Mouse (Mus musculus) cerebellum, adult 18-20 months (tissue): ENCODE measurements at regions not wholly inside any gene's neighbourhood (a gene's known extent, or its start where the extent isn't known, plus 50 kb on each side); places are given as distances from the start of the nearest gene placed in this dataset.
A peak's percentile ranks its signal among the peaks of the same experiment; 100 is the strongest.

ENCODE experiments used
- DNase-seq, 2 experiments: peaks; one replicate each; pipeline ENCODE4 v3.0.0; 2021

DNA sequence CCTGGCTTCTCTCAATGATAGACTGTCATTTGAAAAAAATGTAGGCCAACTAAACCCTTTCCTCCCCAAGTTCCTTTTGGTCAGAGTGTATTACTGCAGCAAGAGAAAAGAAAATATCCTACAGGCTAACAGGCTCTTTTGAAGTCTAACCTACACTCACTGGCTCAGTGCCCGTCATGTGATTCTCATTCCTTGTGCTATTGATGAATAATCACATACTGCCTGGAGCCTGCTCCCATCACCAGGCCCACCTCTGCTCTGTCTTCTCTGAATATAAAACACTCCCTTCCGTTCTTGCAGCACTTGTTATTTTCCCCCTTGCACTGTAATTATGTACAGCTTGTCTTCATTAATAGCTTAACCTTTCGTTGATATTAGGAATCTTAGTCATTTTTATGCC, 809.7 kb downstream of the Dpp10 start:
- peak in 1 of 2 experiments; percentile 1 for DNase-seq

GRCm38 (mm10) chr1:123220932-123221331, 824.4 kb downstream of the Dpp10 start:
- no peak for DNase-seq

- no peak for DNase-seq
Measured at GRCm38 (mm10) chr1:123220494-123220893, 824.9 kb downstream of the Dpp10 start.
